Mouse (Mus musculus) splenic B cell, adult 2 months (primary cell): ENCODE measurements at regions not wholly inside any gene's neighbourhood (a gene's known extent, or its start where the extent isn't known, plus 50 kb on each side); places are given as distances from the start of the nearest gene placed in this dataset.

Experiments
- DNase-seq: peaks from one replicate; pipeline ENCODE4 v3.0.0-alpha.2; 2011; ENCODE audit warnings: low read depth, low spot score
- H3K27me3 ChIP-seq: 2 replicates; pipeline ENCODE4 v1.6.1; 2012; ENCODE audit warnings: mild to moderate bottlenecking, low read length, moderate library complexity, mixed read lengths; ENCODE audit not compliant: control insufficient read depth, poor library complexity, insufficient read depth, severe bottlenecking
- H3K36me3 ChIP-seq: 2 replicates; pipeline ENCODE4 v1.6.1; 2012; ENCODE audit warnings: mild to moderate bottlenecking, low read length, moderate library complexity, mixed read lengths; ENCODE audit not compliant: control insufficient read depth, poor library complexity, insufficient read depth, severe bottlenecking

GRCm38 (mm10) chr2:72744901-72745300, 235.3 kb downstream of the Sp3 start:
- Histone ChIP-seq H3K27me3 (no peaks in the 10 kb centered on the region), H3K36me3 (no peaks in the 10 kb centered on the region)
- no peak for DNase-seq

GRCm38 (mm10) chr2:72746476-72747215, 233.6 kb downstream of the Sp3 start:
- no peak for DNase-seq
- Histone ChIP-seq H3K36me3 (no peaks in the 10 kb centered on the region), H3K27me3 (no peaks in the 10 kb centered on the region)

GRCm38 (mm10) chr2:72747299-72747698, 232.9 kb downstream of the Sp3 start:
- Histone ChIP-seq H3K27me3 (no peaks in the 10 kb centered on the region), H3K36me3 (no peaks in the 10 kb centered on the region)
- DNase-seq, result no peak

GRCm38 (mm10) chr2:72749495-72749894, 230.8 kb downstream of the Sp3 start:
- no peak for DNase-seq
- H3K27me3 ChIP-seq, result no peaks in the 10 kb centered on the region

GRCm38 (mm10) chr2:72751441-72751840, 228.8 kb downstream of the Sp3 start:
- no peaks in the 10 kb centered on the region for H3K27me3 ChIP-seq
- no peak for DNase-seq
- H3K36me3 ChIP-seq, result no peaks in the 10 kb centered on the region

More at GRCm38 (mm10) chr2:72749495-72749894, 230.8 kb downstream of the Sp3 start:
- H3K36me3 ChIP-seq, result no peaks in the 10 kb centered on the region

- DNase-seq, result no peak
- Histone ChIP-seq H3K36me3 (no peaks in the 10 kb centered on the region), H3K27me3 (no peaks in the 10 kb centered on the region)
Measured at GRCm38 (mm10) chr2:72752624-72753176, 227.5 kb downstream of the Sp3 start.

- DNase-seq, result no peak
Measured at GRCm38 (mm10) chr2:72753788-72754713, 226.2 kb downstream of the Sp3 start.

GRCm38 (mm10) chr2:72763454-72763853, 216.8 kb downstream of the Sp3 start:
- no peaks in the 10 kb centered on the region for H3K36me3 ChIP-seq
- peak; percentile 34 for DNase-seq
- H3K27me3 ChIP-seq, result no peaks in the 10 kb centered on the region

More at GRCm38 (mm10) chr2:72753788-72754713, 226.2 kb downstream of the Sp3 start:
- H3K27me3 ChIP-seq, result no peaks in the 10 kb centered on the region
- H3K36me3 ChIP-seq, result no peaks in the 10 kb centered on the region

- no peak for DNase-seq
- H3K27me3 ChIP-seq, result no peaks in the 10 kb centered on the region
- H3K36me3 ChIP-seq, result no peaks in the 10 kb centered on the region
Measured at GRCm38 (mm10) chr2:72769030-72769630, 211.1 kb downstream of the Sp3 start.

GRCm38 (mm10) chr2:72773401-72773800, 206.8 kb downstream of the Sp3 start:
- DNase-seq, result no peak
- no peaks in the 10 kb centered on the region for H3K36me3 ChIP-seq

GRCm38 (mm10) chr2:72777330-72777729, 202.9 kb downstream of the Sp3 start:
- DNase-seq, result peak; percentile 35

More at GRCm38 (mm10) chr2:72773401-72773800, 206.8 kb downstream of the Sp3 start:
- H3K27me3 ChIP-seq, result no peaks in the 10 kb centered on the region

GRCm38 (mm10) chr2:72777806-72778510, 202.3 kb downstream of the Sp3 start:
- H3K36me3 ChIP-seq, result no peaks in the 10 kb centered on the region
- no peaks in the 10 kb centered on the region for H3K27me3 ChIP-seq
- no peak for DNase-seq

More at GRCm38 (mm10) chr2:72777330-72777729, 202.9 kb downstream of the Sp3 start:
- Histone ChIP-seq H3K36me3 (no peaks in the 10 kb centered on the region), H3K27me3 (no peaks in the 10 kb centered on the region)

- Histone ChIP-seq H3K36me3 (no peaks in the 10 kb centered on the region), H3K27me3 (no peaks in the 10 kb centered on the region)
- DNase-seq, result peak; percentile 58
Measured at GRCm38 (mm10) chr2:72779268-72780163, 200.7 kb downstream of the Sp3 start.
